Mouse (Mus musculus): Measurements from ENCODE around the gene Cd81.

The Cd81 gene

DNA sequence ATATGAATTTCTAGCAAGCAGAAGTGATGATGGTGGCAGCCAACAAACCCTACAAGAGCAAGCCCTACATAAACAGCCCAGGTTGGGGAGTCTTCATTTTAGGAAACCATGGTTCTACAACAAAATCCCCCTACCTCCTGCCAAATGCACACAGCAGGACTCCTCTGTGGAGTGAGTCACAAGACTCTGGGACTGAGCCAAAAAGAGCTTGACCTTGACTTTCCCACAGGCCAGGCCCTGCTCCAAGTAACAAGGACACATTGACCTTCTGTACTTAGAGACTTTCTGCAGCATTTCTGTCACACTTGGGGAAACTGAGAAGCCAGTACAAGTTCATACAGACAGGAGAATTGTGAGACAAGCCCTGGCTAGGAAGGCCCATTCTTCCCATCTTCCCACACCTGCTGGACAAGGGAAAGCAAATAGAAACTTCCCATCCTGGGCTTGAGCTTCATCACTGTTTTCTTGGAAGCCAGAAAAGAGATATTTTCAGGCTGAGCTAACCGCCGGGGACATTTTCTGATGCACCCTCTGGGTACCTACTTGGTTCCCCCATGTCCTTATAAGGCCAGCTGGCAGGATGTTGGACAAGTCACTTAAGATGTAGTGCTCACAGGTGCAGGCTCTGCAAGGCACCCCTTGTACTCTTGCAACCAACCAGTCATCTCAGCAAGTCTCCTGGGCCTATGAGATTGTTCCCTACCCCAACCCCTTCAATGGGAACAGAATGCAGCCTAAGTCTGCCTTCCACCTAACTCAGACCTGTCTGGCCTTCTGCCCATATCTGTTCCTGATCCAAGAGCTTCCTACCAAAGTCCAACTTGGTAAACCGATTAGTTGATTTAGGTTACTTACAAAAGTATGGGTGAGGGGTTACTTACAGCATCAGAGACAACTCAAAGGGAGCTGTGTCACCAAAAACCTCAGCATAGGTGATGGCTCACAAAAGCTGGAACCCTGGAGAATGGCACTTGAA, 2.4 kb upstream of the Cd81 start:
- DNase-seq (ENCODE audit: low spot score): no peak

DNA sequence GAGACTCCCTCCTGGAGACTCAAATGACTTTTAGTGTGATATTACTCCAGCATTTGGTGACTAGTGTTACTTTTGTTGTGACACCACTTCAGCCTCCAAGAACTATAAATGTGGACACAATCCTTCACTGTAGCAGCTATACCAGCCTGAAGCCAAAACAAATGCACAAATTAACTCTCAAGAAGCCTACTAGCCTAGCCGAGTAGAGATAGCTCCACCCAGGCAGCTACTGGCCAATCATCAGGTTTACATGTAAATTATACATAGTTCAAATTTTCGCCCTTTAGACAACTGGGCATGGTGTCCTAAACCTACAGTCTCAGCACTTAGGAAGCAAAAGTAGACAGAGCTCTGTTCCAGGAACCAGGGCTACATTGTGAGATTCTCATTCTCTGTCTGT, 1.2 kb upstream of the Cd81 start:
- DNase-seq (ENCODE audit: low spot score): no peak

DNA sequence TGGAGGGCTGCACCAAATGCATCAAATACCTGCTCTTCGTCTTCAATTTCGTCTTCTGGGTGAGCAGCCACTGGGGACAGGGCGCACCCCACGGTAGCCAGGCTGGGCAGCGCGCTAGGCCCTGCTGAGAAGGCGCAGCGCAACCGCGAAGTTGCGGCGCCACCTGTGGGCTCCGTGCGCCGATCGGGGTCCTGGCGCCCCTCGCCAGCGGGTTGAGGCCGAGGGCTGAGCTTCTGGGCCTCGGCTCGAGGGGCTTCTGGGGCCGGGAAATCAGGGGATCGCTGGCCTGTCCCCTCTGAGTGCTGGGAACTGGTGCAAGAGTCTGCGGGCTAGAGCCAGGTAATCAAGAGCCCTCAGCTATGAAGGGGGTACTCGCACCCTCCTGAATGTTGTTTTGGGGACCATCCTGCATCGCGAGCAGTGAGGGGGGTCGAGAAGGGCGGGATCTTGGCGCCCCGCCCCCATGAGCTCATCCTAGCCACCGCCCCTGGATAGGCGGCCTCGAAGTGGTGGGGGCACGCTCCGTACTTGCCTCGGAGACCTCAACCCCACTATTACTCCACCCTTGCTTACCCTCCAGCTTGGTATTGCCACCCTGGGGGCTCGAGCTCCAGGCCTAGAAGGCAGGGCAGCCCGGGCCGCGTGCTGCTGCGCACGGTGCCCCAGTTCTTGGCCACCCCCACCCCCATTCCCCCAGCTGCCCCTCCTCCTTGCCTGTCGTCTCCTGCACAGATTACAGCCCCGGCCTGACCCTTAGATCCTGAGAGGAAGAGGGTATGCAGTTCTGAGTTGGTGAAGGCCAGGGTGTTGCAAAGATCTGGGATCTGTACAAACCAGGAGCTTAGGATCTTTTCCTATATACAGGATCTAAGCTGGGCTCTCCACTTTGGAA, 715 bp downstream of the Cd81 start:
- DNase-seq (ENCODE audit: low spot score): no peak

- no peak for DNase-seq (ENCODE audit: low spot score)
These were observed 1.5 kb downstream of the Cd81 start for GRCm38 (mm10) chr7:143053961-143054611.

DNA sequence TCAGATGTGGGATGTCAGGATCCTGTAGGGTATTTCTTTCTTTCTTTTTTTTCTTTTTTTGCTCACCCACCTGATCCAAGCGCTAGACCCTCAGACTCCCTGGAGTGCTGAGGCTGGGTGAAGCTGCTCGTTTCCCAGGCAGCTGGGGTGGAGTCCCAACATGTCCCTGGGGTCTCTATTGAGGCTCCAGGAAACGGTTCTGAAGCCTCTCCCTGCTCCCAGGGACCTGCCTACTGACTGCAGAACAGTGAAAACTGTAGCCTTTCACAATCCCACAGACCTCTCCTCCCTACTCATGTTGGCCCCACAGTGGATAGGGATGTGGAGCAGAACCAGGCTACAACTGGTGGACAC, 2.0 kb downstream of the Cd81 start:
- no peak for DNase-seq (ENCODE audit: low spot score)

GRCm38 (mm10) chr7:143055001-143055400, 2.5 kb downstream of the Cd81 start:
- DNase-seq (ENCODE audit: low spot score): no peak

- no peak for DNase-seq (ENCODE audit: low spot score)
These were observed 3.1 kb downstream of the Cd81 start for GRCm38 (mm10) chr7:143055499-143056186.

GRCm38 (mm10) chr7:143057023-143057422, 4.5 kb downstream of the Cd81 start:
- DNase-seq (ENCODE audit: low spot score): no peak

DNA sequence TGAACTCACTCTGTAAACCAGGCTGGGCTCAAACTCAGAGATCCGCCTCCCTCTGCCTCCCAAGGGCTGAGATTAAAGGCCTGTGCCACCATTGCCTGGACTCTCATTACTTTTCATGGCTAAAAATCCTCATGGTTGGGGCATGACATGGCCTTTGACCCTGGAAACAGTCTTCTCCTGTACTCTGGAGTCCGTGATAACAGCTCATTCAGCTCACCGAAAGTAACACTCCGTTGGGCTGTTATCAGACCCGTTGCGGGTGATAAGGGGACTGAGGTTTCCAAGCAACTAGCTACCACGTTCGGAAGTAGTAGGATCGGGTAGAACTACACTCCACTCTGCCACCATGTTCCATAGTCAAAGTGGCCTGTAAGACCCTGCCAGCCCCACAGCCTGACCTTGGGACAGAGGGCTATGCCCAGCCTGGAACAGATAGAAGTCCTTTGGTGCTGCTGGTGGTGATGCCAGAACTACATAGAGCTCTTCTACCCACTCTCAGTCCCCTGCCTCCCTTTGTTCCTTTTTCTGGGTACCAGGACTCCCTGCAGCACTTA, 5.2 kb downstream of the Cd81 start:
- peak; percentile 69 for DNase-seq (ENCODE audit: low spot score)

DNA sequence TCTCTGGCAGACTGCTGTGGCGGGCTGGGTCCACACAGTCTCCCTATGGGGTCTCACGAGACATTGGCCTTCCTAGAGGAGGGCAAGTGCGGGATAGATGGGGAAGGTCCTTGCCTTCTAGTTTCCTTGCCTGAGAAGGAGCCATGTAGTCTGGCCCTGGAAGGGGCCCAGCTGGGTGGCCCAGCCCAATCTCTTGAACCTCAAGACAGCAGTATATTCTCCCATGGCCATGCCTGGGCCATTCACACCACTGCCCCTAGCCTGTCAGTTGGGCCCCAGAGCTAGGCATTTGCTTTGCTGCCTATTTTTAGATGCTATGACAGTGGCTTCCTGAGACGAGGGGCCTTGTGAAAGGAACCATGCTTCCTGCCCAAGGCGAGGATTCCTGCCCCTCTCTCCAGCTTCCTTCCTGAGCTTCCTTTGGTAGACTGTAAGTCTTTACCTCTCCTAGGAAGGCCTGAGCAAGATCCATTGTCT, 5.7 kb downstream of the Cd81 start:
- no peak for DNase-seq (ENCODE audit: low spot score)

GRCm38 (mm10) chr7:143059202-143059870, 6.8 kb downstream of the Cd81 start:
- no peak for DNase-seq (ENCODE audit: low spot score)

- no peak for DNase-seq (ENCODE audit: low spot score)
These were observed 10.2 kb downstream of the Cd81 start for GRCm38 (mm10) chr7:143062704-143063103.

GRCm38 (mm10) chr7:143064226-143064625, 11.7 kb downstream of the Cd81 start:
- DNase-seq (ENCODE audit: low spot score): no peak

- no peak for DNase-seq (ENCODE audit: low spot score)
These were observed 13.2 kb downstream of the Cd81 start for GRCm38 (mm10) chr7:143065692-143066091.

- DNase-seq (ENCODE audit: low spot score): no peak
These were observed 14.9 kb downstream of the Cd81 start for GRCm38 (mm10) chr7:143067469-143067868.

DNA sequence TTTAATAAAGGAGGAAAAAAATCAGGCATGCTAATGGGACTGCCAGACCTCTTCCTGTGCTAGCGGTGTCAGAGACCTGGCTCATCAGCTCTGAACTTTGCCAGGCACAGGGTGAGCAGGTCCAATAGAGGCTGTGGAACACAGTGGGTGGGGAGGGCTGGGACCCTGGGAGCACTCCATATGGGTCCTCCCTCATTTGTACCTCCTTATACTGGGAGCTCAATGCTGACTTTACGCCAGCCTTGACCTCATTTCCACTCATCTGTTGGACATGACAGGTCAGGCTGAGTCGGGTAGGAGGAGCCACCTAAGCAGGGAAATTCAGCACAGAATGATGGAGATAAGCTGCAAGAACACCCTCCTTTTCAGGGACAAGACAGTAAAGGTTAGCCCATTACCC, 15.4 kb downstream of the Cd81 start:
- no peak for DNase-seq (ENCODE audit: low spot score)

- DNase-seq (ENCODE audit: low spot score): no peak
These were observed 15.9 kb downstream of the Cd81 start for GRCm38 (mm10) chr7:143068316-143068881.

DNA sequence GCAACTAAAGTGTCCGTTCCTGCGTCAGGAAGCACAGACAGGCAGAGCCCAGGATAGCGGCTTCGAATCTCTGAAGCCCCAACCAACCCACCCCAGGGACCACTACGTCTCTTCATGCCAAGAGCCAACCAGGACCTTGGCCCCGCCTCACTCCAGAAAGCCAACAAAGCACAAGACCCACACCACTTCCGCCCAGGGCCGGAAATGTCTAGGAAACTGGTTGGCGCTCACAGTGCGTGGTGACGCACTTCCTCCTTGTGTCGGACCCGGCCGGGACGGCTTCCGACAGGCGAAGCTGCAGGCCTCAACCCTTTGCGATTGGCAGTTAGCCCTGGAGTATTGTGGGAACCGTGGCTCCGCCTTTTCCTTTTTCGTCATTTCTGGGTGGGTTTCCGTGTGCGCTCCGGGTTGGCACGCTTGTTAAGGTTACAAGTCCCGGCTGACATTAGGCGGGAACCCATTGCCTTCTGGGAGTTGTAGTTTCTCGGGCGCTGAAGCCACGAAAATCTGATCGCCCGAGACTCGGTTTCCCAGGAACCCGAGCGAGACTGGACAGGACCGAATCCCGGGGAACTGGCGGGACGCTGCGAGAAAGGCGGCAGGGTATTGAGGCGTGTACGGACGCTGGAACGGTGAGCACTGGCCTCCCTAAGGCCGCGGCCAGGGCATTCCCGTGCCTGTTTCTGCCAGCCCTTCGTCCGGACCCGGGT, 16.5 kb downstream of the Cd81 start, which contains the start of gene Tssc4:
Tssc4 (plus strand) TSS at position 368 of the 710 bp plus-strand sequence.
- peak; percentile 99 for DNase-seq (ENCODE audit: low spot score)

DNA sequence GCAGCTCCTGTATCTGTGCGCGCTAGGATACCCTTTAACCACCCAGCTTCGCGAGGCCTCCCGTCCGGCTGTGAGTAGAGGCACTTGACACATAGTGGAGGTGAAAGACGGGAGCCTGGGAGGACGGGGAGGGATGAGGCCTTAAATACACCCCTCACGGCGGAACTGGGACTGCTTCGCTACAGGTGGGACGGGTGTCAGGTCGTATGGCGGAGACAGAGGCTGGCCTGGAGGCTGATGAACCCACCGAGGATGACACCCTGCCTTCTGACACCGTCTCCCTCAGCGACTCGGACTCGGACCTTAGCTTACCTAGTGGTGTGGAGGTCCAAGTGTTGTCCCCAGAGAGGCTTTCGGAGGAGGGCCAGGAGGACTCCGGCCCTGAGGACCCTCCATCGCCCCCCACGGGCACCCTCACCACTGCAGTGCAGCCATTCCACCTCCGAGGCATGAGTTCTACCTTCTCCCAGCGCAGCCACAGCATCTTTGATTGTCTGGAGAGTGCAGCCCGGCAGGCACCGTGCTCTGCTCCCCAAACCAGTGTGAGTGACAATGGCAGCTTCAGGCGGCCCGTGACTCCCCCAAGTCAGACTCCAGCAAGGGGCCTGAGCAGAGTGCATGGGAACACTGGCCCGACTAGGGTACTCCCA, 17.3 kb downstream of the Cd81 start:
- DNase-seq (ENCODE audit: low spot score): no peak
